Mouse (Mus musculus) midbrain, embryonic 15.5 days (tissue): Measurements from ENCODE around the gene Gle1. TPM values are rescaled to one million over a fixed set of nuclear protein-coding genes. Genes with fewer than 3 reads are reported as not detected.

Experiments used
- ATAC-seq: fragments of 200-750 bp; cut with Nextera tagmentation; replicated peaks from 2 replicates; pipeline ENCODE4 v1.8.0; 2017; ENCODE audit warnings: moderate TSS enrichment
- H3K27ac ChIP-seq: fragments of 300-500 bp; sonication (generic); 2 replicates; pipeline ENCODE4 v1.5.1; 2015; ENCODE audit warnings: mild to moderate bottlenecking, inconsistent platforms
- H3K27me3 ChIP-seq: fragments of 300-500 bp; sonication (generic); replicated peaks from 2 replicates; pipeline ENCODE4 v1.6.1; 2015; ENCODE audit warnings: inconsistent platforms
- H3K36me3 ChIP-seq: fragments of 300-500 bp; sonication (generic); replicated peaks from 2 replicates; pipeline ENCODE4 v1.6.1; 2015; ENCODE audit warnings: inconsistent platforms
- H3K4me1 ChIP-seq: fragments of 300-500 bp; sonication (generic); 2 replicates; pipeline ENCODE4 v1.6.1; 2015; ENCODE audit warnings: inconsistent platforms
- H3K4me2 ChIP-seq: fragments of 300-500 bp; sonication (generic); 2 replicates; pipeline ENCODE4 v1.6.1; 2015; ENCODE audit warnings: inconsistent platforms, mild to moderate bottlenecking, moderate library complexity
- H3K4me3 ChIP-seq: fragments of 300-500 bp; sonication (generic); 2 replicates; pipeline ENCODE4 v1.5.1; 2015; ENCODE audit warnings: mild to moderate bottlenecking, inconsistent platforms
- H3K9ac ChIP-seq: fragments of 300-500 bp; sonication (generic); 2 replicates; pipeline ENCODE4 v1.6.1; 2015; ENCODE audit warnings: mild to moderate bottlenecking, inconsistent platforms
- H3K9me3 ChIP-seq: fragments of 300-500 bp; sonication (generic); 2 replicates; pipeline ENCODE4 v1.6.1; 2016; ENCODE audit warnings: inconsistent platforms
- WGBS: fragments of 180-500 bp; shearing (Covaris S2); methylation state at CpG from one replicate; pipeline ENCODE4 v1.1.7; 2015; ENCODE audit warnings: mixed read lengths; 5-methylcytosine and 5-hydroxymethylcytosine counted together
- polyA plus RNA-seq: library from polyadenylated mRNA; unstranded; fragments of >200 nt; fragmentation: Nextera tagmentation; extraction: Ambion mirVana; gene quantifications from 2 replicates; pipeline ENCODE4 v1.2.1, GENCODE M21; 2015

The Gle1 gene
- polyA plus RNA-seq, 1 experiment from 2014 or later: 78.0 TPM

GRCm38 (mm10) chr2:29917621-29918020, 17.6 kb upstream of the Gle1 start:
- Histone ChIP-seq H3K4me3 (no peak overlapping the region), H3K9ac (no peak overlapping the region), H3K36me3 (peaks cover 73% of the 10 kb centered on the region), H3K4me2 (no peak overlapping the region), H3K27ac (no peak overlapping the region), H3K4me1 (no peaks in the 10 kb centered on the region), H3K9me3 (no peaks in the 10 kb centered on the region), H3K27me3 (no peaks in the 10 kb centered on the region)
- no peak for ATAC-seq
- WGBS: 94% methylated on average over 11 of the region's 11 CpGs

- WGBS: 67% methylated on average over 11 of the region's 11 CpGs
- Histone ChIP-seq H3K4me1 (no peaks in the 10 kb centered on the region), H3K9ac (no peak overlapping the region), H3K4me3 (no peak overlapping the region), H3K27me3 (no peaks in the 10 kb centered on the region), H3K27ac (no peak overlapping the region), H3K4me2 (no peak overlapping the region), H3K36me3 (peaks cover 78% of the 10 kb centered on the region), H3K9me3 (no peaks in the 10 kb centered on the region)
- ATAC-seq: no peak
Observed at GRCm38 (mm10) chr2:29922011-29922410, 13.2 kb upstream of the Gle1 start.

GRCm38 (mm10) chr2:29926542-29926941, 8.7 kb upstream of the Gle1 start:
- peaks cover 71% of the 10 kb centered on the region for H3K36me3 ChIP-seq
- no peaks in the 10 kb centered on the region for H3K27me3 ChIP-seq
- no peak overlapping the region for H3K9ac ChIP-seq
- no peaks in the 10 kb centered on the region for H3K4me1 ChIP-seq
- ATAC-seq: no peak
- WGBS: 91% methylated on average over 5 of the region's 5 CpGs
- no peak overlapping the region for H3K27ac ChIP-seq
- H3K4me3 ChIP-seq: no peak overlapping the region
- no peak overlapping the region for H3K4me2 ChIP-seq
- no peaks in the 10 kb centered on the region for H3K9me3 ChIP-seq

- no peak for ATAC-seq
- Histone ChIP-seq H3K9me3 (no peaks in the 10 kb centered on the region), H3K36me3 (peaks cover 37% of the 10 kb centered on the region), H3K27me3 (no peaks in the 10 kb centered on the region), H3K9ac (no peak overlapping the region), H3K4me3 (no peak overlapping the region), H3K4me2 (no peak overlapping the region), H3K4me1 (no peaks in the 10 kb centered on the region), H3K27ac (no peak overlapping the region)
- 93% methylated on average over 10 of the region's 10 CpGs for WGBS
Observed at GRCm38 (mm10) chr2:29930506-29930905, 4.7 kb upstream of the Gle1 start.

GRCm38 (mm10) chr2:29931194-29931593, 4.0 kb upstream of the Gle1 start:
- Histone ChIP-seq H3K27ac (no peak overlapping the region), H3K4me2 (no peak overlapping the region), H3K4me1 (peaks cover 6% of the 10 kb centered on the region), H3K9ac (no peak overlapping the region), H3K27me3 (no peaks in the 10 kb centered on the region), H3K4me3 (no peak overlapping the region), H3K36me3 (peaks cover 32% of the 10 kb centered on the region), H3K9me3 (no peaks in the 10 kb centered on the region)
- no peak for ATAC-seq
- 92% methylated on average over 6 of the region's 6 CpGs for WGBS

DNA sequence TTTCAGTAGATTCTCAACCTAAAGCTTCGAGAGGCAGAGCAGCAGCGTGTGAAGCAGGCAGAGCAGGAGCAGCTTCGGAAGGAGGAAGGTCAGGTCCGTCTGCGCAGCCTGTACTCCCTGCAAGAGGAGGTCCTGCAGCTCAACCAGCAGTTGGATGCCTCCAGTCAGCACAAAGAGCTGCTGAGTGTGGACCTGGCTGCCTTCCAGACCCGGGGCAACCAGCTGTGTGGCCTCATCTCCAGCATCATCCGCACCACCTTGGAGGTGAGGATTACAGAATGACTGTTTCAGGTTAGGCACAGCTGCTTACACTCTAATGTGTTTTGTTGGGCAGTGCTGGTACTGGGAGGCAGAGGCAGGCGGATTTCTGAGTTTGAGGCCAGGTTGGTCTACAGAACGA, 4.8 kb downstream of the Gle1 start:
- Histone ChIP-seq H3K9ac (no peak overlapping the region), H3K36me3 (peaks cover 58% of the 10 kb centered on the region), H3K27me3 (no peaks in the 10 kb centered on the region), H3K4me2 (no peak overlapping the region), H3K27ac (no peak overlapping the region), H3K4me3 (no peak overlapping the region), H3K4me1 (peaks cover 8% of the 10 kb centered on the region), H3K9me3 (no peaks in the 10 kb centered on the region)
- ATAC-seq: no peak
- 95% methylated on average over 9 of the region's 9 CpGs for WGBS

GRCm38 (mm10) chr2:29940826-29941225, 5.6 kb downstream of the Gle1 start:
- no peak overlapping the region for H3K4me3 ChIP-seq
- peaks cover 60% of the 10 kb centered on the region for H3K36me3 ChIP-seq
- H3K4me1 ChIP-seq: peaks cover 5% of the 10 kb centered on the region
- H3K4me2 ChIP-seq: no peak overlapping the region
- H3K27ac ChIP-seq: no peak overlapping the region
- WGBS: 96% methylated on average over 7 of the region's 7 CpGs
- no peaks in the 10 kb centered on the region for H3K9me3 ChIP-seq
- H3K27me3 ChIP-seq: no peaks in the 10 kb centered on the region
- H3K9ac ChIP-seq: no peak overlapping the region
- no peak for ATAC-seq

DNA sequence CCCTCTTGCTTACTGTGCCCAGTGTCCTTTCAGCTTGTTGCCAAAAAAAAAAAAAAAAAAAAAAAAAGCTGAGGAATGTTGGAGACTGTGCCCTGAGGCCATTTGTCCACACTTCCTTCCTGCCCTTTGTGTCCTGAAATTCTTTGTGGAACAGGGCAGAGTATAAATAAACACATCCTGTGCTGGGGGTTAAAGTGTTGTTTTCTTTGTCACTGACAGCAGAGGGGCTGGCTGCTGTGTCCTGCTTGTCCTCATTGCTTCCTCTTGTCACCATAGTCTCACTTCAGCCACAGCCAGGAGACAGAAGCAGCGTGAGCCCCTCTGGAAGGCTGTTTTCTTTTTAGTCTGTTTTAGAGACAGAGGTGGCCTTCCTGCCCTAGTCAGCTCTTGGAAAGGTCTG, 9.5 kb downstream of the Gle1 start:
- no peak overlapping the region for H3K27ac ChIP-seq
- H3K27me3 ChIP-seq: no peaks in the 10 kb centered on the region
- H3K9ac ChIP-seq: no peak overlapping the region
- peaks cover 73% of the 10 kb centered on the region for H3K36me3 ChIP-seq
- no peaks in the 10 kb centered on the region for H3K9me3 ChIP-seq
- no peak for ATAC-seq
- H3K4me1 ChIP-seq: no peaks in the 10 kb centered on the region
- H3K4me3 ChIP-seq: no peak overlapping the region
- H3K4me2 ChIP-seq: no peak overlapping the region
- 80% methylated on average over 1 of the region's 1 CpGs for WGBS

- peaks cover 70% of the 10 kb centered on the region for H3K36me3 ChIP-seq
- WGBS: 96% methylated on average over 5 of the region's 5 CpGs
Observed at GRCm38 (mm10) chr2:29948896-29949295, 13.7 kb downstream of the Gle1 start.

GRCm38 (mm10) chr2:29961246-29961645, 26.0 kb downstream of the Gle1 start:
- no peak for ATAC-seq
- Histone ChIP-seq H3K4me1 (peaks cover 9% of the 10 kb centered on the region), H3K9me3 (no peaks in the 10 kb centered on the region), H3K27me3 (no peaks in the 10 kb centered on the region), H3K9ac (no peak overlapping the region), H3K36me3 (peaks cover 20% of the 10 kb centered on the region), H3K4me3 (no peak overlapping the region), H3K4me2 (no peak overlapping the region), H3K27ac (no peak overlapping the region)
- 98% methylated on average over 7 of the region's 7 CpGs for WGBS

More at GRCm38 (mm10) chr2:29948896-29949295, 13.7 kb downstream of the Gle1 start:
- no peak overlapping the region for H3K27ac ChIP-seq
- no peaks in the 10 kb centered on the region for H3K27me3 ChIP-seq
- H3K4me3 ChIP-seq: no peak overlapping the region
- ATAC-seq: no peak
- H3K9me3 ChIP-seq: no peaks in the 10 kb centered on the region
- no peak overlapping the region for H3K9ac ChIP-seq
- H3K4me2 ChIP-seq: no peak overlapping the region
- H3K4me1 ChIP-seq: no peaks in the 10 kb centered on the region

GRCm38 (mm10) chr2:29964354-29965249, 29.4 kb downstream of the Gle1 start:
- Histone ChIP-seq H3K36me3 (peaks cover 7% of the 10 kb centered on the region), H3K4me3 (peak overlapping the region; percentile 88), H3K9me3 (no peaks in the 10 kb centered on the region), H3K27ac (peak overlapping the region; percentile 98), H3K4me1 (peaks cover 39% of the 10 kb centered on the region), H3K4me2 (peak overlapping the region; percentile 67), H3K27me3 (no peaks in the 10 kb centered on the region), H3K9ac (peak overlapping the region; percentile 91)
- WGBS: 14% methylated on average over 10 of the region's 10 CpGs
- no peak for ATAC-seq

GRCm38 (mm10) chr2:29965250-29965843, 30.1 kb downstream of the Gle1 start, which contains the start of gene Sptan1:
Gene Sptan1, plus strand, starts transcription at chr2:29965560.
- H3K36me3 ChIP-seq: peaks cover 14% of the 10 kb centered on the region
- under 1% methylated on average over 67 of the region's 82 CpGs for WGBS
- H3K4me2 ChIP-seq: peak within 1 kb of the TSS; percentile 67
- no peaks in the 10 kb centered on the region for H3K9me3 ChIP-seq
- peak; percentile 99 for ATAC-seq
- peak within 1 kb of the TSS; percentile 100 for H3K9ac ChIP-seq
- peak within 1 kb of the TSS; percentile 88 for H3K4me3 ChIP-seq
- peaks cover 46% of the 10 kb centered on the region for H3K4me1 ChIP-seq
- H3K27ac ChIP-seq: peak within 1 kb of the TSS; percentile 98
- H3K27me3 ChIP-seq: no peaks in the 10 kb centered on the region
